Mouse (Mus musculus): ENCODE data around the gene Gpt2. TPM values are rescaled to one million over a fixed set of nuclear protein-coding genes. Genes with fewer than 3 reads are reported as not detected.

Gene Gpt2
- 47.3 and 48.8 TPM in 2 replicates for polyA plus RNA-seq (2016; fragmentation: Nextera tagmentation; extraction: Ambion mirVana)

DNA sequence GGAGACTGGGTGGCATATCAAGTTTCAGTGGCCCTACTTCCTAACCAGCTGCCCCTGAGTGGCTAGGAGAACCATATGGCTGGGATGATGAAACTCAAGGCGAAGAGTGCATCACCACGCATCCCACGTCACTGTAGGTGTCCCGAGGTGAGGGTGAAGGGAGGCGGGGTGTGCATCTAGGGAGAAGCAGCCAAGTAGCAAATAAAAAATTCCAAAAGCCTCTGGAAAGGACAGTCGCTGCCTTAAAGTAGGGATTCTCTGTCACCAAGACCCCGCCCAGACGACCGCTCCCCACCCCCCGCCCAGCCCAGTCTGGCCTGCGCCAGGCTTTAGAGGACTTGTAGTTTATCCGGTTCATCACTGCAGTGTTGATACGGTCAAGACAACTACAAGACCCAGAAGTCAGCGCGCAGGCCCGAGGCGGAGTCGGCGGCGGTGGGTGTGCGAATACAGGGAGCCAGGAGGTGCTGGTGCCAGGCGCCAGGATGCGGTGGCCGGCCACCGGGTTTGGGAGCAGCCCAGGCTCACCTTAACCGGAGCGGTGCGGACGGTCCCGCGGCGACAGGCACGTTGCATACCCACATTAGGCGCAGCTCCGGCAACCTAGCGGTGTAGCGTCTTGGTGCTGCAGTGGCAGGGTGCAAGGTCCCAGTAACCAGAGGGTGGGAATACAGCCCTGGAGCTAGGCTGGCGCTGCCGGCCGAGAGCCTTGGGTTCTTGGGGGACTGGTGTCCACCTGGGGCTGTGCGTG, at the start of gene Gpt2:
Gene Gpt2, plus strand, starts transcription at position 452 of the 751 bp plus-strand sequence.
- peak; percentile 99 for ATAC-seq (ENCODE audit: insufficient number of reproducible peaks, insufficient read depth, low FRiP score, low TSS enrichment)
- no peaks in the 10 kb centered on the region for H3K27me3 ChIP-seq
- H3K9ac ChIP-seq = peak within 1 kb of the TSS; percentile 82
- H3K9me3 ChIP-seq = no peaks in the 10 kb centered on the region
- under 1% methylated on average over 41 of the region's 41 CpGs for WGBS
- H3K4me3 ChIP-seq = peak within 1 kb of the TSS; percentile 79
- H3K4me2 ChIP-seq (replicated peaks) = peak within 1 kb of the TSS; percentile 82
- peaks cover 17% of the 10 kb centered on the region; the same call in 1 of the 2 replicates for H3K4me1 ChIP-seq
- no peaks in the 10 kb centered on the region for H3K36me3 ChIP-seq
- peak within 1 kb of the TSS; percentile 63; the same call in 1 of the 2 replicates for H3K27ac ChIP-seq

- Histone ChIP-seq H3K4me2 (replicated peaks) (no peak overlapping the region), H3K27ac (no peak overlapping the region), H3K4me3 (no peak overlapping the region), H3K36me3 (no peaks in the 10 kb centered on the region), H3K27me3 (no peaks in the 10 kb centered on the region), H3K9ac (no peak overlapping the region), H3K4me1 (no peaks in the 10 kb centered on the region), H3K9me3 (no peaks in the 10 kb centered on the region)
- no peak for ATAC-seq (ENCODE audit: insufficient number of reproducible peaks, insufficient read depth, low FRiP score, low TSS enrichment)
Observed at GRCm38 (mm10) chr8:85444092-85444491, 48.3 kb upstream of the Gpt2 start.

DNA sequence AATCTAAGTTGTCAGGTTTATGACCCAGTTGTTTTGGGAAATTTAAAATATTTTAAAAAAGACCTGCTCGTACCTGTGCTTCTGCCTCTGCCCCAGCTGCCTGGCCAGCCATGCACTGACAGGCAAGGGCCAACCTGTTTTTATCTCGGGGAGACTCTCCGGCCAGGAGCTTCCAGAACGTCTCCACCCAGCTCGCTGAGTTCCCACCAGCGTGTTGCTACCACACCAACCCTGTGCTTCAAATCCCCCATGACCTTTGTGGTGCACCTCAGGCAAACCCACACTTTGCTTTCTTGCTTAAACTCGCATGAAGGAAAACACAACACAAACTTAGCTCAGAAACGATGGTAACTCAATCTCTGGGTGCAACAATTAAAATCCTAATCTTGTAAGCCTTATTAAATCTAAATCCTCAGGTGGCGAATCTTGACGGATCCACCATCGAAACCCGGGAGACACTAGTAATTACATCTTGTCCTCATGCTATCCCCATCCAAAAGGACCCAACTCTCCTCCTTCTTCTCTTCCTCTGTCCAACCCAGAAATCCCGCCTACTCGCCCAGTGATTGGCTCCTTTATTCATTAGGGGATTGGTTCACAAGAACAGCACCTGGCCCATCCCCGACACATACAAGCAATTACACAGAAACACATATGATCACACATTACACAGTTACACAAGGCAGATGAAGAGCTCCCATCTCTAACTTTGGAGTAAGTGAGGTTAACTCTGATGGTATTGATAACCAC, 46.3 kb upstream of the Gpt2 start:
- Histone ChIP-seq H3K4me1 (no peaks in the 10 kb centered on the region), H3K4me2 (replicated peaks) (no peak overlapping the region), H3K9ac (no peak overlapping the region), H3K36me3 (no peaks in the 10 kb centered on the region), H3K27ac (no peak overlapping the region), H3K9me3 (no peaks in the 10 kb centered on the region), H3K4me3 (no peak overlapping the region), H3K27me3 (no peaks in the 10 kb centered on the region)
- WGBS = 81% methylated on average over 15 of the region's 15 CpGs
- no peak for ATAC-seq (ENCODE audit: insufficient number of reproducible peaks, insufficient read depth, low FRiP score, low TSS enrichment)

GRCm38 (mm10) chr8:85450335-85450734, 42.0 kb upstream of the Gpt2 start:
- Histone ChIP-seq H3K4me2 (replicated peaks) (no peak overlapping the region), H3K9ac (no peak overlapping the region), H3K9me3 (no peaks in the 10 kb centered on the region), H3K27ac (no peak overlapping the region), H3K36me3 (no peaks in the 10 kb centered on the region), H3K4me1 (peaks cover 10% of the 10 kb centered on the region), H3K4me3 (no peak overlapping the region), H3K27me3 (no peaks in the 10 kb centered on the region)
- WGBS = 77% methylated on average over 3 of the region's 3 CpGs
- no peak for ATAC-seq (ENCODE audit: insufficient number of reproducible peaks, insufficient read depth, low FRiP score, low TSS enrichment)

- no peaks in the 10 kb centered on the region for H3K36me3 ChIP-seq
- H3K27ac ChIP-seq = no peak overlapping the region
- no peak overlapping the region for H3K4me3 ChIP-seq
- H3K9ac ChIP-seq = no peak overlapping the region
- H3K4me2 ChIP-seq (replicated peaks) = peak overlapping the region; percentile 33
- no peaks in the 10 kb centered on the region for H3K9me3 ChIP-seq
- no peaks in the 10 kb centered on the region for H3K27me3 ChIP-seq
- no peak; the same call in 1 of the 2 replicates for ATAC-seq (ENCODE audit: insufficient number of reproducible peaks, insufficient read depth, low FRiP score, low TSS enrichment)
- 17% methylated on average over 14 of the region's 14 CpGs for WGBS
- peaks cover 10% of the 10 kb centered on the region for H3K4me1 ChIP-seq
Observed at GRCm38 (mm10) chr8:85452328-85452727, 40.0 kb upstream of the Gpt2 start.

DNA sequence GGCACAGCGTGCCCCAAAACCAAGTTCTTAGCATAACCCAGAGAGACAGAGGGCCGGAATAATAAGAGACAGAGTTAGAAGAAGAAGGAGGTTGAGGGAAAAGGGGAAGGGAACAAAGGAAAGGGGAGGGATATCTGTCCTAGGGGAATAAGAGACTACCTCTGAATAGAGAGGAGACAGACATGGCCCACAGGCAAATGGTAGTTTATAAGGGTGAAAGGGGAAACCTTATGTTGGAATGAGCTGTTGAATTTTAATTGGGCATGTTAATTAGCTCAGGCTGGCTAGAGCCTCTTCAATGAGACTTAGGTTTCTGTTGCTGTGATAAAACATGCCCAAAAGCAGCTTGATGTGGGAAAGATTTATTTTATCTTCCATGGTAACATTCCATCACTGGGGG, 39.1 kb upstream of the Gpt2 start:
- ATAC-seq (ENCODE audit: insufficient number of reproducible peaks, insufficient read depth, low FRiP score, low TSS enrichment) = no peak
- H3K9me3 ChIP-seq = no peaks in the 10 kb centered on the region
- H3K27me3 ChIP-seq = no peaks in the 10 kb centered on the region
- no peaks in the 10 kb centered on the region for H3K36me3 ChIP-seq
- H3K9ac ChIP-seq = no peak overlapping the region
- 78% methylated on average over 2 of the region's 2 CpGs for WGBS
- no peak overlapping the region for H3K27ac ChIP-seq
- H3K4me3 ChIP-seq = no peak overlapping the region
- peaks cover 10% of the 10 kb centered on the region for H3K4me1 ChIP-seq
- no peak overlapping the region for H3K4me2 ChIP-seq (replicated peaks)

DNA sequence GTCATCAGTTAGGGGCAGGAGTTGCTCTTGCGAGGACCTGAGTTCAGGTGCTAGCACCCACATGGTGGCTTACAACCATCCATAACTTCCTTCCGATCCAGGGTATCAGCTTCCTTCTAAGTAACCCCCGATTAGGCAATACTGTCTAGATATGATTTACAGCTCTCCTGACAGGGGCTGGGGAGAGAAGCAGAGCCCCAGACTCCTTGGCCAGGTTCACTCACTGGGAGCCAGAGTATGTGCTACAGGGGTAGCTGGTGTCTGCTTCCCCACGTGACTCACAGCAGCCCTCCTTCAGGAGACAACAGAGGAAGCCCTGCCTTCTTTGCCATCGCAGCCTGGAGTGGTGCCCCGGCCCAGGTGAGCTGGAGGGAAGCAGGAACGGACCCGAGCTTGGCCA, 37.6 kb upstream of the Gpt2 start:
- ATAC-seq (ENCODE audit: insufficient number of reproducible peaks, insufficient read depth, low FRiP score, low TSS enrichment) = no peak
- Histone ChIP-seq H3K27ac (no peak overlapping the region), H3K27me3 (no peaks in the 10 kb centered on the region), H3K9me3 (no peaks in the 10 kb centered on the region), H3K4me3 (no peak overlapping the region), H3K4me1 (peaks cover 10% of the 10 kb centered on the region), H3K9ac (no peak overlapping the region), H3K36me3 (no peaks in the 10 kb centered on the region), H3K4me2 (replicated peaks) (no peak overlapping the region)
- 65% methylated on average over 8 of the region's 8 CpGs for WGBS

DNA sequence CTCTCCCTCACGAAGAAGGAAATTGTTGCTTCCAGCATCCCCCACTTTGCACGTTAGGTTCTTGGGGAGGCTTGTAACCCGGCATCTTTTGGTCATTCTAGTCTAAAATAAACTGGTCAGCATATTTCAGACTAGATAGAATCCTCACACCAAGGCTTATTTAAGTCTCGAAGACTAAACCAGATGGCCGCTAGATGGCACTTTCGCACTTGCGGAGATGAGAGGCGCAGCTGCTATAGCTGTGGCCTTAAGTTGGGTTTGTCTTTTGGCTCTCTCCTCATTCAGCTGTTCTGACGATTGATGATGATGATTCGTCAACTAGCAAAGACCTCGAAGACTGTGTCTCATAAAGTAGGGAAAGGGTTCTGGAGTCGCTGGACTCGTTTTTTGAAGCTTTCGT, 35.8 kb upstream of the Gpt2 start:
- 11% methylated on average over 14 of the region's 14 CpGs for WGBS
- no peak overlapping the region for H3K4me2 ChIP-seq (replicated peaks)
- no peak for ATAC-seq (ENCODE audit: insufficient number of reproducible peaks, insufficient read depth, low FRiP score, low TSS enrichment)

GRCm38 (mm10) chr8:85459582-85459981, 32.8 kb upstream of the Gpt2 start:
- WGBS = 58% methylated on average over 3 of the region's 3 CpGs
- Histone ChIP-seq H3K36me3 (no peaks in the 10 kb centered on the region), H3K9me3 (no peaks in the 10 kb centered on the region), H3K9ac (no peak overlapping the region), H3K4me1 (no peaks in the 10 kb centered on the region), H3K4me2 (replicated peaks) (no peak overlapping the region), H3K4me3 (no peak overlapping the region), H3K27me3 (no peaks in the 10 kb centered on the region), H3K27ac (no peak overlapping the region)
- no peak for ATAC-seq (ENCODE audit: insufficient number of reproducible peaks, insufficient read depth, low FRiP score, low TSS enrichment)

More for the DNA sequence above, 35.8 kb upstream of the Gpt2 start:
- peaks cover 10% of the 10 kb centered on the region for H3K4me1 ChIP-seq
- H3K9me3 ChIP-seq = no peaks in the 10 kb centered on the region
- H3K27ac ChIP-seq = no peak overlapping the region
- no peak overlapping the region for H3K4me3 ChIP-seq
- H3K36me3 ChIP-seq = no peaks in the 10 kb centered on the region
- H3K9ac ChIP-seq = no peak overlapping the region
- H3K27me3 ChIP-seq = no peaks in the 10 kb centered on the region

DNA sequence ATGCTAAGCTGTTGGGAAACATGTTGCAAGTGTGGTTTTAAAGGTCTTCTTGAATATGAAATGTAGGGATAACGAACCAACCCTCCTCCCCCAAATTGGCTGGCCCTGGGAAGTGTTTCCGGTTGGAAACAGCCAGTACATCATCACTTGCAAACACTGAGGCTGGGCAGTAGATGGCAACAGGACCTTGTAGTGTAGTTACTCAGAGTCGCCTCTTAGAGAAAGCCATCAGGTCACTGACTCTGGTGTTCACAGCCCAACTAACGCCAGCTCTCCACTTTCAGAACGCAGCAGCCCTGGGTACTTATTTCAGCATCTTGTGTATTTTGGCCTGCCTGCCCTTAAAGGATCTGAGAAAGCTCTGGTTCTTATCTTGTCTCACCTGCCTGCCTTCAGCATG, 31.6 kb upstream of the Gpt2 start:
- H3K9ac ChIP-seq = no peak overlapping the region
- no peak for ATAC-seq (ENCODE audit: insufficient number of reproducible peaks, insufficient read depth, low FRiP score, low TSS enrichment)
- 41% methylated on average over 5 of the region's 5 CpGs for WGBS
- no peak overlapping the region for H3K4me2 ChIP-seq (replicated peaks)
- H3K36me3 ChIP-seq = no peaks in the 10 kb centered on the region
- no peak overlapping the region for H3K4me3 ChIP-seq
- no peaks in the 10 kb centered on the region for H3K4me1 ChIP-seq
- H3K27ac ChIP-seq = no peak overlapping the region
- no peaks in the 10 kb centered on the region for H3K27me3 ChIP-seq
- no peaks in the 10 kb centered on the region for H3K9me3 ChIP-seq

- no peaks in the 10 kb centered on the region for H3K36me3 ChIP-seq
- no peak overlapping the region for H3K27ac ChIP-seq
- no peaks in the 10 kb centered on the region for H3K9me3 ChIP-seq
- no peak for ATAC-seq (ENCODE audit: insufficient number of reproducible peaks, insufficient read depth, low FRiP score, low TSS enrichment)
- no peak overlapping the region for H3K9ac ChIP-seq
- no peak overlapping the region for H3K4me3 ChIP-seq
- H3K4me1 ChIP-seq = no peaks in the 10 kb centered on the region
- 81% methylated on average over 3 of the region's 3 CpGs for WGBS
- no peaks in the 10 kb centered on the region for H3K27me3 ChIP-seq
- H3K4me2 ChIP-seq (replicated peaks) = no peak overlapping the region
Observed at GRCm38 (mm10) chr8:85461377-85461776, 31.0 kb upstream of the Gpt2 start.

DNA sequence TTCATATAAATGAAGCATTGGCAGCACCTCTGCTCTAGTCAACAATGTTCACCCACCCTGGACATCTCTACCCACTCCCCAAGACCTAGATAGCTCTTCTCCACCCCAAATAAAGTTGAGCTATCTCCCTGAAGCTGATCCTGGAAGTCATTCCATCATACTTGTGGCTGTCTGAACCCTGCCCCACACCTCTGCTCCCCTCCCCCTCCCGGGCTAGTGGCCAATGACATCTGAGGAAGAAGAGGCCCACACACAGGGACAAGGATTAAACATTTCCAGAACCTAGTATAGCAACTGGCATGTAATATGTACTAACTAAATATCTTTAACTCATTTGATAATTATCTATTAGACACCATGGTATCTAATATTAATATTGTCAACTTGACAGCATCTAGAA, 29.9 kb upstream of the Gpt2 start:
- H3K27ac ChIP-seq = no peak overlapping the region
- 84% methylated on average over 1 of the region's 1 CpGs for WGBS
- no peak for ATAC-seq (ENCODE audit: insufficient number of reproducible peaks, insufficient read depth, low FRiP score, low TSS enrichment)

More for the DNA sequence above, 29.9 kb upstream of the Gpt2 start:
- Histone ChIP-seq H3K4me2 (replicated peaks) (no peak overlapping the region), H3K27me3 (no peaks in the 10 kb centered on the region), H3K4me3 (no peak overlapping the region), H3K36me3 (no peaks in the 10 kb centered on the region), H3K9me3 (no peaks in the 10 kb centered on the region), H3K4me1 (no peaks in the 10 kb centered on the region), H3K9ac (no peak overlapping the region)

All from embryonic facial prominence, embryonic 12.5 days (tissue).